Mouse (Mus musculus): ENCODE measurements around the gene Btbd35f29. TPM values are rescaled to one million over a fixed set of nuclear protein-coding genes. Genes with fewer than 3 reads are reported as not detected.
"Not testable (repeated sequence)": the region's sequence is repeated elsewhere in the genome, so short reads cannot be mapped to it uniquely, and the experiment has no call there.

Gene Btbd35f29
- polyA plus RNA-seq (2017; shearing (Covaris generic)): not detected

DNA sequence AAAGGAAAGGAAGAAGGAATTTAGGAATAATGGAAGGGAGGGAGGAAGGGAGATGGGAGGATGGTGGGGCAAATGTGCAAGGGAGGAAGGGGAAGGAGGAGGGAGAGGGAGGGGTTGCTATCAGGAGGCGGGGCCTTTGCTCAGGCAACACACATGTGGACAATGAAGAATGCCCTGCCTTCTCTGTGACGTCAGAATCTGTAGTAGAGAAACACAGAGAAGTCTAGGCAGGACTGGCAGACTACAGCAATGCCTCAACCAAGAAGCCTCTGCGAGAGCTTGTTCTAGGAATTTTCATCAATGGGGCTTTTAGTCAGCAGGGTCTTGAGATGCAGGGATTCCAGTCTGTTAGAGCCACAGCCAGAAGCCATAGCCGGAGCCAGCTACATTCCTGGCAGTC lies at the start of gene Btbd35f29:
Btbd35f29 (plus strand) TSS at position 301 of the 400 bp plus-strand sequence.
- not testable (repeated sequence) for ATAC-seq

DNA sequence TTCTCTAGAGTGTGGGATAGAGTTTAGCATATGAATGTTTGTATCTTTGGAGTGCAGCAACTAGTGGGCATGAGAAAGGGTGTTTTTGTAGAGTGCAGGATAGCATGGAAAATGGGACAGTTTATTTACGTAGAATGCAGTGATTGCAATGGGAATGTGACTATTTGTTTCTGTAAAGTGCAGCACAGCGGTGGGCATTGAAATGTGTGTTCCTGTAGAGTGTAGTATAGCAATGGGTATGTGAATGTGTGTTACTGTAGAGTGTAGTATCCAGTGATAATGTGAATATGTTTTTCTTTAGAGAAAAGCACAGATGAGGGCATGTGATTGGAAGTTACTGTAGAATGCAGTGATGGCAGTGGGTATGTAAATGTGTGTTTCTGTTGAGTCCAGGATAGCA lies 23.9 kb downstream of the Btbd35f29 start:
- ATAC-seq: not testable (repeated sequence)

- not testable (repeated sequence) for ATAC-seq
Observed at GRCm38 (mm10) chrX:31145144-31145543, 27.7 kb downstream of the Btbd35f29 start.

- ATAC-seq: not testable (repeated sequence)
Observed at GRCm38 (mm10) chrX:31145835-31146234, 28.4 kb downstream of the Btbd35f29 start.

DNA sequence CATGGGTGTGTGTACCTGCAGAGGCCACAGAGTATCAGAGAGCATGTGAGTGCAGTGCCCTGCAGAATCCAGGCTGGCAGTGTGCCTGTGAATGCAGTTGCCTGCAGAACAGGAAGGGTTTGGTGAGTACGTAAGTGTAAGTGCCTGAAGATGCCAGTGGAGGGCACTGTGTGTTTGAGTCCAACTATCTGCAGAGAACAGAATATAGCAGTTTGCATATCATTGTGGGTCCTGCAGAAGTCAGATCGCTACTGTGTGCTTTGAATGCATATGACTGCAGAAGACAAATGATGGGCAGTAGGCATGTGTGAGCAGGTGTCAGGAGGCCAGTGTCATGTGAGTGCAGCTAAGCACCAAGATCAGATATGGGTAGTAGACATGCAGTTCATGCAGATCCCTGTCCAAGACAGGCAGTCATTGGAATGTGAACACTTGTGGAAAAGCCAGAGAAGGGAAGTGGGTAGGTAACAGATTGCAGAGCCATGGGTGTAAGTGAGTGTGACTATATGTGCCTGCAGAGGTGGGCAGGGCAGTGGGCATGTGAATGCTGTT lies 41.1 kb downstream of the Btbd35f29 start:
- not testable (repeated sequence) for ATAC-seq

- ATAC-seq: not testable (repeated sequence)
Observed at GRCm38 (mm10) chrX:31159450-31160322, 42.2 kb downstream of the Btbd35f29 start.

DNA sequence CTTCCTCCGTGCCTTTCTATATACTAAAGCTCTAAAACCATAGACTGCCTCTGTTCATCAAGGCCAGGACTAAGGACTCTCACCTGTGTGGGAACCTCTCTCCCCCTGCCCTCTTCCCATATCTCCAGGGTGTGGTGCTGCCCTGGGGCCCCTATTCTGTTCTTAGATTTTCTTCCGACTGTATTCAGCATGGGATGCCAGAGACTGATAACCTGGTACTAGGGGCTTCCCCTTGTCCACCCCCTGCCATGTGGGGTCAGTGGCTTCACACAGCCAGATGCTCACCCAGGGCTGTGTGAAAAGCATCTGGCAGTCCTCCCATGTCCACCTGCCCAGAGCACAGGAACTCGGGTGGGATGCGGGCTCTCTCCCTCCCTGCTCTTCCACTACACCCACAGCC lies 43.1 kb downstream of the Btbd35f29 start:
- not testable (repeated sequence) for ATAC-seq

DNA sequence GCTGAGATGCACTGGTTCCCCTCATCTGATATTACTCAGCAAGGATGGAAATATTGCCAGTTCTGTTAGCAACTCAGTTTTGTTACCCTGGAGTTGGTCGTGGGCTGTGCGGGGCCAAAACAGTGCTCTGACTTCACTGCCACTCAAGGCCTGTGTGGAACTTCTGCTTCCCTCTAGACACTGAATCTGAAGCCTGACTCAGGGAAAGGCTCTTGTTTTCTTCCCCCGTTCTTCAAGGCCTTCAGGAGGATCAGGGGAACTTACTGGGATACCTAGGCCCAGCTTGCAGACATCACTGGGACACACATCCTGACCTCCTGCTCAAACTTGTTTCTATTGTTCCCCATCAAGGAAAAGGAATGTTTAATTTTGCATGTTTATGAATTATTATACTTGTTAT lies 45.2 kb downstream of the Btbd35f29 start:
- ATAC-seq: not testable (repeated sequence)

GRCm38 (mm10) chrX:31165193-31165592 lies 47.7 kb downstream of the Btbd35f29 start:
- not testable (repeated sequence) for ATAC-seq

Other genes starting within 250 kb of the Btbd35f29 start
- not detected for gene Spin2f, start 136.2 kb downstream of the Btbd35f29 start, polyA plus RNA-seq (2017; shearing (Covaris generic))
- gene Btbd35f26, start 218.8 kb downstream of the Btbd35f29 start, polyA plus RNA-seq (2017; shearing (Covaris generic)): not detected